Mouse (Mus musculus) testis, adult 2 months (tissue): Measurements from ENCODE around the gene Emcn.

Experiments
- CTCF ChIP-seq: fragments of 200-500 bp; IDR thresholded peaks from 2 replicates; pipeline ENCODE4 v1.5.1; 2012; ENCODE audit warnings: low read depth, mild to moderate bottlenecking, inconsistent platforms, low read length, moderate library complexity; ENCODE audit not compliant: control insufficient read depth, insufficient read depth, insufficient replicate concordance
- POLR2A ChIP-seq: fragments of 200-500 bp; IDR thresholded peaks from 2 replicates; pipeline ENCODE4 v1.6.1; 2012; ENCODE audit warnings: low read depth, mild to moderate bottlenecking, inconsistent platforms, low read length, moderate library complexity; ENCODE audit not compliant: control insufficient read depth

DNA sequence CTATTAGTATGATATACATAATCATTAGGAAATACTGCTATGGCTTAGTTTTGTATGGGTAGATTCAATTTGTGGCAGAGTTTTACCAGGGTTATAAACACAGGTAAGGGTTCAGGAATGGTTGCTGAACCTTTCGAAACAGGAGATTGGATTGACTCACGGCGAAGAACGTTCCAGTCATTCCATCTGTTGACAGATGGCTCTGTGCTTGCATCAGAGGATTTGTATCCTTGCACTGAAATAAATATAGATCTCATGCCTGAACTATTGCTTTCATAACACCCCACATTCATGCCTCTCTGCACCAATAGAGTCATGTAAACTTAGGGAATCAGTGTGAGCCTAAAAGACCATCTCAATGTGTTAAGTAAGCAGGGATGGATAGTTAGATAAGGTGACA is 4.9 kb upstream of the Emcn start:
- TF ChIP-seq CTCF: no peak
- TF ChIP-seq POLR2A: no peak
